Mouse (Mus musculus): ENCODE measurements around the gene Dok7. TPM values are rescaled to one million over a fixed set of nuclear protein-coding genes. Genes with fewer than 3 reads are reported as not detected.
A peak's percentile ranks its signal among the peaks of the same experiment; 100 is the strongest.

The Dok7 gene
- 10 to 100 TPM; 30.0 to 33.3 TPM for total RNA-seq (2021)
- long read RNA-seq, experiment 1, transcript Dok7-203 (7 exons, 2,779 nt): major isoform, 22 of 38 reads
- long read RNA-seq, experiment 1, partial matches to known transcripts: 6 of 38 reads
- long read RNA-seq, experiment 1, other reads (novel, unspliced or antisense): 10 of 38 reads
- long read RNA-seq, experiment 2, transcript Dok7-203 (7 exons, 2,779 nt): major isoform, 13 of 24 reads
- long read RNA-seq, experiment 2, partial matches to known transcripts: 4 of 24 reads
- long read RNA-seq, experiment 2, other reads (novel, unspliced or antisense): 6 of 24 reads

DNA sequence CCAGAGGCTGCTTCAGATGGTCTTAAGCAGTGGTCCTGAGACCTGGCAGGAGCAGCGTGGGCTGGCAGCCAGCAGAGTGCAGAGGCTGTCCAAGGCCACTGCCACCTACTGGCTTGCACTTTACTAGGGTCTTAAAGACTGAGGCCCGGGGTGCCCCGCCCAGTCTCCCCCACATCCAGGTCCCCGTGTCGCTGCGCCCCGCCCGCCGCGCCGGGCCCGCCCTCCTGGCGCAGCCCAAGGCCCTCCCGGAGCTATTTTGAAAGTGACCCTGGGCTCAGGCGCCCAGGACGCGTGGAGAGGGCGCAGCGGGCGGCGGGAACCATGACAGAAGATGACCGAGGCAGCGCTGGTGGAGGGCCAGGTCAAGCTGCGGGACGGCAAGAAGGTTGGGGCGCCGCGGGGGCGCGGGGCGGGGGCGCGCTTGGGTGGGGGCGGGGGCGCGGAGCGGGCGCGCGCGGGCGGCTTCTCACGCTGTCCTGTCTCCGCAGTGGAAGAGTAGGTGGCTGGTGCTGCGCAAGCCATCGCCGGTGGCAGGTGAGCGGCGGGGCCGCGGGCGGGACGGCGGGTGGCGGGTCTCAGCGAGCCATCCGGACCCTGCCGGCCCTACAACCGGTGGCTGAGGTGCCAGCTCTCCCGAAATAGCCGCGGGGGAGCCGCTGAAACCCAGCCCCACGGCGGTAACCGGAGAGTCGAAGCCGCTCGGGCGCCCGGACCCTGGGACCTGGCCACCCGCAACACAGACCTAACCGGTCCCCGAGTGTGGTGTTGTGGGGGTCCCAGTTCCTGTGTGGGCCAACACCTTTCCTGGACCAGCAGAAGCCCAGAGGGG, at the start of gene Dok7:
Gene Dok7, plus strand, starts transcription at position 163 of the 829 bp plus-strand sequence.
- intact Hi-C loops (cut with DNase I; ENCODE audit: low total_unique reads): no loop called here
- peak; percentile 72 for DNase-seq

DNA sequence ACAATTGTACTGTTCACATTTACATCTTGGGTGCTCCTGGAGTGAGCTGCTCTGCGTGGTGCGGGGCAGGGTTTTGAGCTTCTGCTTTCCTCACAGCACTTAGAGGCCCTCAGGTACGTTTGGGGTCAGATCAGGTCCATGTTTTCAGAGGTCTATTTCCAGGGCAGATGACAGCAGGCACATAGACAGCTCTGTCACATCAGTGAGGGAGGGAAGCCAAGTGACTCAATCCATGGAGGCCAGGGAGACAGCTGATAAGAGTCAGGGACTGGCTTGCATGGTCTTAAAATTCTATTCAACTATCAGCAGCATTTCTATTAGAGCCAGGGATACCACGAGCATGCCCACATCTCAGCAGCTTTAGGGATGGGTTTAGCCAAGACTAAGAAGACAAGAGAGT, 47.4 kb upstream of the Dok7 start:
- intact Hi-C loops (cut with DNase I; ENCODE audit: low total_unique reads): no loop called here
- DNase-seq: no peak

DNA sequence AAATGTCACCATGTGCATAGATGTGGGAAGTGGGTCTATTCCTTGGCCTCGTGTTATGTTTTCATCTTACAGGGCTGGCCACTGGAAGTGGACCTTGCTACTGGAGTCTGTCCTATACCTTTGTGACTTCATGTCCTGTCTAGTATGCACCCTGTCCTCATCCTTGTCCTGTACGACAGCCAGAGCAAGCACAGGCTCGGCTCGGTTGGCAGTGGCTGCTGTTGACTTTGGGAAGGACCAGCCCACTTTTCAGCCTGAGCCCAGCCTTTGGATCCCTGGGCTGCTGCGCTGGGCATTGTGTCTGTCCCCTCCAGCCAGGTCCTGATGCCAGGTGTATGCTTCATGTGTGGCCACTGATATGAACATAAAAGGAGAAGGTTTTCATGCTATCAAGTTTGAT, 45.9 kb upstream of the Dok7 start:
- no peak for DNase-seq
- intact Hi-C loops (cut with DNase I; ENCODE audit: low total_unique reads): no loop called here

DNA sequence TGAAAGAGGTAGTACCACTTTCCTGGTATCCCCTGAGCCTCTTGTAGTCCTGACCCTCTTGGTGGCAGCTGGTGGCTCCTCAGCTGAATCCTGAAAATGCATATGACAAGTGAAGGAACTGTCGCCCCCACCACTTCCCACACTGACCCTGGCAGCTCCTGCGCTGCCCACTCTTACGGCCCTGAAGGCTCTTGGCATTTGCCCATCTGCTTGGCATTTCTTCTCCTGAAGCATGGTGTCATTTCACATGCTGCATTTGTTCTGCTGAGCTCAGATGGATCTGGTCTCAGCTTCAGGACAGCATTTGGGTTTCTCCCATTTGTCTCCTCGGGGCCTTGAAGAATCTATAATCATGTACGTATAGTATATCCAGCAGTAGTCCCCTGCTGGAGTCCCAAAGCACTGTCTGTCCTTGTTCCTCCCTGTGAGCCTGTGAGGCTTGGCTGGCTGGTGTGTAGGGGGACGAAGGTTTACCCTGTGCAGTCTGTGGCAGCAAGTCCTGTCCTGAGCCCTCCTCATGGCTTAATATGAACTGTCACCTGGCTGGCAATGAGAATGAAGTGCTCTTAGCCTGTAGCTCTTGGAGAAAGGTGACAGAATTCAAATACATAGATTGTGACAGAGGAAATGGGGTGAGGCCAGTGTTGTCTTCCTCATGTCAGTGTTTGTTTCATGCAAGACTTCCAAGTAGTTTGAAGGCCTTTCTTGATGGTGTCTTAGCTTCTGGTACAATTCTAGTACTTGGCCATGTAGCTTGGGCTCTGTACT, 45.2 kb upstream of the Dok7 start:
- DNase-seq: no peak
- intact Hi-C loops (cut with DNase I; ENCODE audit: low total_unique reads): no loop called here

DNA sequence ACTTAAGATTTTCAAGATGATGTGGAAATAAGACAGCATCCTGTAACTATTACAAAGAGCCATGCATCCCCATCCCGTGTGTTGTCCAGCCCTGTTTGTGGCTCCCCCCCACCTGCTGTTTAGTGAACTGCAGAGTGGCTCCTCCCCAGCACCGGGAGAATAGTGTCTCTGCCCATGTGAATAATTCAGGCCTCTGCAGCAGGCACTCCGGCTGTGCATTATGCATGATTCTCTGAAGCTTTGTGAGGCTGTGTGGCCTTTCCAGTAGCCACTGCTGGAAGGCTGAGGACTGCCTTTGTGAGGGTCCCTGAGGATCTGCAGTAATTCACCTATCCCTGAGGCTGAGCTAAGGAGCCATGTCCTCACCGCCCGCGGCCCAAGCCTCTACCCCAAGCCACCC, 42.5 kb upstream of the Dok7 start:
- intact Hi-C loops (cut with DNase I; ENCODE audit: low total_unique reads): no loop called here
- no peak for DNase-seq

DNA sequence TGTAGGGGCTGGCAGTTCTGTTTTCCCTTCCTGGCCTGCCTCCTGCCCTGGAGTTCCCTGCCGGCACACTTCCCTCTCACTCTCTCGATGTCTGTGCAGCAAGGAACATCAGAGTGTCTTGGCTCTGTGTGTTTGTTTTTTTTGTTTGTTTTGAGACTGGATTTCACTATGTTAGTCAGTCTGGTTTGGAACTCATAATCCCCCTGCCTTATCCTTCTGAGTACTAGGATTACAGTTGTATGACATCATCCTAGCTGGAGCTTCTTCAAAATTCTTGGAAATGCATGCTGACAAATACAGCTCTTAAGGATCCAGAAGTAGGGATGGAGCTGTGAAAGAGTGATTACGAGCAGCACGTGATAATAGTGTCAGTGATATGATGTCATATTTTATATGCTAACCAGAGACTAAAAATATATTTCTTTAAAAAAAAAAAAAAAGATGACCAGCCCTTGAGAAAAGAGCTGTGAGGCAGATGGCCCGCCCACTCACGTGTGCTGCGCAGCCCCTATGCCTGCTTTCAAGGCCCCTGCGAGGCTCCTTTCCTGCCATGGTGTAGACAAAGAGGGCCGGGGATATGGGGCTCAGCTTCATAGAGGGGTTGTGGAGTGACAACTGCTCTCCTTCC, 36.8 kb upstream of the Dok7 start:
- no peak for DNase-seq
- intact Hi-C loops (cut with DNase I; ENCODE audit: low total_unique reads): no loop called here

DNA sequence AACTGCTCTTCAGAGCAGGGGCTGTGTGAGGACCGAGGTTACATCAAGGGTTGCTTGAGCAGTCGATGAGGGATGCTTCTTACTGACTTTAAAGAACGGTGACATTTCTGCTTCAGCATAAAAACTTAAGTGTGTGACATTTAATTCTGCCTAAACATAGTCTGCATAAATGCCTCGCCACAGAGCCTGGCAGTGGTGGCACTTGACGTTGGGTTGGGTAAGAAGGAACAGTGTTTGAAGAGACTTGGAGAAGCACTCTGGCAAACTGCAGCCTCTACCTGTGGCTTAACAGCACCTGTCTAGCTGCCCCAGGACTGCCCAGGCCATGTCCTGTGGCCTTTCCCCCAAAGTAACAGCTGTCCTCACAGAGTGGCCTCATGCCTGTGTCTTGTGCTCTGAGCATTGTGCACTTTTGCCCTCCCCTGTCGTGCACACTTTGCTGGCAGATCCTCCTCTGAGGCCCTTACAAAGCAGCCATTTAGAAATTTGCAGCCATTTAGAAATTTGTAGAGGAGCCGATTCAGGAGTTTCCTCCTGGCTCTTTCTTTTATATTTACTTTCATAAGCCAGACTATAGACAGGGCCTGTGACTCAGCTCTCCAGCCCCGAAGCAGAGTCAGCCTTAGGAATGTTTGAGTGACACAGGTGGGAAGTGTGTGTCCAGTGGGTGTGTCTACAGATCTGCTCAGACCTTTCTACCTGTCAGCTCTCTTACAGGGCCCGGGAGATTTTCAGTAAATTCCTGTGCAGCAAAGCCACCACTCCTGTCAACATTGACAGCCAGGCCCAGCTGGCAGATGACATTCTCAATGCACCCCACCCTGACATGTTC, 35.9 kb upstream of the Dok7 start:
- intact Hi-C loops (cut with DNase I; ENCODE audit: low total_unique reads): no loop called here
- DNase-seq: no peak

DNA sequence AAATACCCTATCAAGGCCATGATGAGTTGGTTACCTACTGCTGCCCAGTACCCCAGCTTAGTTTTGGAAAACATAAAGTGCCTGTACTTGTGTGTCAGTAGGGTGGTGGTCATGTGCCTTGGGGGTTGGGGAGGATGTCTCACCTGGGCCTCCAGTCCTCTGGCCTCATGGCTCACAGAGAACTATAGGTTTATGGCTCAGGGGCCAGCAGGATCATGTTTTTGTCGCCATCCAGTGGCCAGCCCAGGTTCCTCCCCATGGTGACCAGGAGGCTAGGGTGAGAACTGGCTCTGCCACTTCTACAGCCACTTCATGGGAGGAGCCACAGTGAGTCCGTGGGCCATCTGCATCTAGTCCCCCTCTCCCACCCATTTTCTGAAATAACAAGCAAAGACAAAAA, 31.6 kb upstream of the Dok7 start:
- intact Hi-C loops (cut with DNase I; ENCODE audit: low total_unique reads): loop anchor here (2.0 to 5.0 kb wide), 2 partner anchors 38 to 108 kb away; no protein-coding TSS in a partner anchor
- peak; percentile 53 for DNase-seq

DNA sequence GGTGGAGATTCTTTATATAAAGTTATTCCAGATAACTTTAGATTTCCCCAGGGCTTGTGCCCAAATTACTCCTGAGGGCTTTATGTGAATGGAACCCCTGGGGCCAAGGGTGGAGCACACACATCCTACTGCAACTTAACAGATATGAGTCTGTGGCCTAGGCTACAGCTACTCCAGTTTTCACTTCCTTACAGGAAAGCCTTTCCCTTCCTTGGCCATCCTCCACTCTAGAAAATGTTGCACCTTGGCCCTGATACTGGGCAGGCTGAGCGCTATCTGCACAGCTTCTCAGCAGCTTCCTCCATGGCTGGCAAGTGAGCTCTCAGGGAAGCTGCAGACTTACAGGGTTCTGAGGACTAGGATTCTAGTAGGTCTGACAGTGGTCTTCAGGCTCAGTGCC, 27.3 kb upstream of the Dok7 start:
- intact Hi-C loops (cut with DNase I; ENCODE audit: low total_unique reads): loop anchor here (5.0 kb wide), 1 partner anchor 112 kb away; no protein-coding TSS in a partner anchor
- no peak for DNase-seq

DNA sequence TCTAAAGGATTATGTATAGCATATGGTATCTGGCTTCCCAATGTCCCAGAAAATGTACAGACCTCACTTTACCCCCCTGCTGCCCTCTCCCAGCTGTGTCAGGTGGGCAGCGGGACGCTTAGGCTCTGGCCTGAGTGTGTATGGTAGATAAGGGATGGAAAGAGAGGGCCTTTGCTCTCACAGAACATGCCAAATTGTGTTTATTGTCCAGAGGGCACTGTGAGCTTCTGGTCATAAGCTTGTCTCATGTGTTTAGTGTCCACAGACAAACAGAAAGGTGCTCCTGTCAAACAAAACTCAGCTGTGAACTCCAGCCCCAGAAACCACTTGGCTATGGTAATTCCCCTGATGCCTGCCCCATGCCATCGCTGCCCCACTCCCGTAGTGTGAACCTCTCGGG, 26.8 kb upstream of the Dok7 start:
- intact Hi-C loops (cut with DNase I; ENCODE audit: low total_unique reads): loop anchor here (5.0 kb wide), 1 partner anchor 112 kb away; no protein-coding TSS in a partner anchor
- DNase-seq: no peak

DNA sequence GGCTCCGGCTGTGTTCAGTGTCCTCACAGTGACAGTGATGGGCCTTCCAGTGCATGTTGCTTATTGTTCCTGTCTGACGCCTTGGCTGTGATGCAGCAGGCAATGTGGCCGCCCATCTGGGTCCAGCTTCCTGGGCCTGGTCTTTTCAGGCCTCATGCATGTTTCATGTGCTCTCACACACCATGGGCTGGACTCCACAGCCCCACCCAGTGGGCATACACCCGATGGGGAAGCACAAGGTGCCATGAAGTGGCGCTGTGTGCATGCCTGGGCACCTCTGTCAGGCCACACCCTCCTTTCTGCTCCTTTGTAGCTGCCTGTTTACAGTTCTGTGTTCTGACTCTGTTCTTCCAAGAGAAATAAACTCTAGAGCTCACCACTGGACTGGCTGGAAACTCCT, 23.5 kb upstream of the Dok7 start:
- no peak for DNase-seq
- intact Hi-C loops (cut with DNase I; ENCODE audit: low total_unique reads): no loop called here

DNA sequence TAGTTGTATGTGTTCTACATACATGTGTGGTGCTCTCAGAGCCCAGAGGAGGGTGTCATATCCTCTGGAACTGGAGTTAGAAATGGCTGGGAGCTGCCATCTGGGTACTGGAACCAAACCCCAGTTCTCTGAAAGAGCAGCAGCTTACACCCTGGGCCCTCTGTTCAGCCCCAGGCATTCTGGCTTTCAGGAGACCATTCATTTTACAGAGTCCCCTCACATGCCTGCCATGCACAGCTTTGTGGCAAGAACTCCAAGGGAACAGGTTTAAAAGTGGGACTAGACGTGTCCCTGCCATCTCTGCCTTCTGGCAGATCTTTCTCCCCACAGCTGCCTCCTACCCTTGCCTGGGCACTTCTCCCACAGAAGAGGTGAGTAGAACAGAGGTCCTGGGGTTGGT, 22.9 kb upstream of the Dok7 start:
- intact Hi-C loops (cut with DNase I; ENCODE audit: low total_unique reads): no loop called here
- no peak for DNase-seq

DNA sequence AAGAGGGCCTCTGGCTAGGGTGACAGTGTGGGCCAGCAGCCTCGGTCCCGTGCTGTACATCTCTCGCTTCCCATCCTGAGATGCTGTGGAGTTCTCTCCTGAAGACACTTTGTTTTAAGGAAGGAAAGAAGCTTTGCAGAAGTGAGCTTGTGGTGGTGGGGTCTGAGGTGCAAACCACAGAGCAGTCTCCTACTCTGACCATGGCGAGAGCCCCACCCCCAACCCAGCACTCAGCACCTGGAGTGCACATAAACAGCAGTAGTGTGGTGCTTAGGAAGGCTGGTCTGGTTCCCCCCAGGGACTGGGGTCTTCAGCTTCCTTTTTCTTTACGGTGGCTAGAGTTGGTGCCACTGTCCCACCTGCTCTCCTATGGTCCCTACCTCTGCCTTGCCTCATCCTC, 21.4 kb upstream of the Dok7 start:
- no peak for DNase-seq
- intact Hi-C loops (cut with DNase I; ENCODE audit: low total_unique reads): no loop called here

DNA sequence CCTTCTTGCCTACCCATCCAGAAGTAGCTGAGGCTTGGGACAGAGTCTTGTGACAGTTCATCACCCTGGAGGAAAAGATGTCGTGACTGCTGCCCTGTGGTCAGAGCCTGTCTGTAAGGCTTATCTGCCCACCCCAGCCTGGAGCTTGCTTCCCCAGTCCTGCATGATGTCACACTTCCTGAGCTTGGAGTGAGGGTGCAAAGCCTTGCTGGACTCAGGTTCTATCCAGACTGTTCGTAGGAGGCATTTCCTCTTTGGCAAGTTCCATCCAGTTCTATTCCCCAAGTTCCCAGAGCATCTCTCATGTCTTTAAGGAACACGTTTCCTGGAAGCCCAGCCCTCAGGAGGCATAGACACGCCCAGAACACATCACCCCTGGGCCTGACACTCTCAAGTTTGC, 20.8 kb upstream of the Dok7 start:
- DNase-seq: no peak
- intact Hi-C loops (cut with DNase I; ENCODE audit: low total_unique reads): no loop called here

DNA sequence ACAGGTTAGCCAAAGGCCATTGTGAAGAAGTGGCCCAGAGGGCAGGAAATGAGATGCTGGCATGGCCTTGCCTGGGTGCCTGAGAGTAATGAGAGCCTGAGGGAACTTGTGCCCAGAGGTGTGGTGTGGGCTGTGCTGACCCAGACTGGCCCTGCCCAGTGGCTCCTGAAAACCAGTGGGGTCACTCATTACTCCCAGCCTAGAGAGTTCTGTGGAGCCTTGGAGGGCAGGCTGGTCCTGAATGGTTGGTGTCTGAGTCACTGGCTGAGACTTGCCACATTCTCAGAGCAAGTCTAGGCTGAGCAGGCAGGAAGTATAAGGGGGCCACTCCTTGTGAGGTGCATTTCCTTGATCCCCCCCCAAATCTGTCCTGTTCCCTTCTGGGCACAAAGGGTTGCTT, 19.1 kb upstream of the Dok7 start:
- DNase-seq: no peak
- intact Hi-C loops (cut with DNase I; ENCODE audit: low total_unique reads): no loop called here

DNA sequence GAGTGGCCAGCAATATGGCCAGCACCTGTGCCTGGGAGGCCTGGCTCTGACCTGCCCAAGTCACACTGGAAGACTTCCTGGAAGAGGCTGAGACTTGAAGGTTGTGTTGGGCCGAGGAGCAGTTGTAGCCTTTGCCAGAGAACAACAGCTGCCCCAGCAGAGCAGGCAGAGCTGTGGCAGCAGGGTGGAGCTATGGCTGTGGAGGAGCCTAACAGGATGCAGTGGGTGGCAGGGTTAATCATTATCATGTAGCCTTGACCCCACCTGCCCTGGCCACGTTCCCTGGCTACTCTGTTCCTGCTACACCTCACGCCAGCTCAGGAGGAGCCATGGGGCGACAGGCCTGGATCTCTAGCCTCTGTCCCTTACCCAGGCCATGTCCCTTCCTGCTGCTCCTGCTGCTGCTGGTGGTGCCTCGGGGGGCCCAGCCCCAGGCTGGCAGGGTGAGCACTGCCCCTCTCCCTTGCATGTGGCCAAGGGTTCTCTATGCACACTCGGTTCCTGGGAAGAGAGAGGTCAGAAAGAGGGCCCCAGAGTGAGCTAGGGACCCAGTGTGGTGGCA, 15.2 kb upstream of the Dok7 start, which contains the start of gene Hgfac:
Gene Hgfac, plus strand, starts transcription at position 242 of the 562 bp plus-strand sequence.
- intact Hi-C loops (cut with DNase I; ENCODE audit: low total_unique reads): loop anchor here (5.0 kb wide), 2 partner anchors 54 to 124 kb away; no protein-coding TSS in a partner anchor
- no peak for DNase-seq

DNA sequence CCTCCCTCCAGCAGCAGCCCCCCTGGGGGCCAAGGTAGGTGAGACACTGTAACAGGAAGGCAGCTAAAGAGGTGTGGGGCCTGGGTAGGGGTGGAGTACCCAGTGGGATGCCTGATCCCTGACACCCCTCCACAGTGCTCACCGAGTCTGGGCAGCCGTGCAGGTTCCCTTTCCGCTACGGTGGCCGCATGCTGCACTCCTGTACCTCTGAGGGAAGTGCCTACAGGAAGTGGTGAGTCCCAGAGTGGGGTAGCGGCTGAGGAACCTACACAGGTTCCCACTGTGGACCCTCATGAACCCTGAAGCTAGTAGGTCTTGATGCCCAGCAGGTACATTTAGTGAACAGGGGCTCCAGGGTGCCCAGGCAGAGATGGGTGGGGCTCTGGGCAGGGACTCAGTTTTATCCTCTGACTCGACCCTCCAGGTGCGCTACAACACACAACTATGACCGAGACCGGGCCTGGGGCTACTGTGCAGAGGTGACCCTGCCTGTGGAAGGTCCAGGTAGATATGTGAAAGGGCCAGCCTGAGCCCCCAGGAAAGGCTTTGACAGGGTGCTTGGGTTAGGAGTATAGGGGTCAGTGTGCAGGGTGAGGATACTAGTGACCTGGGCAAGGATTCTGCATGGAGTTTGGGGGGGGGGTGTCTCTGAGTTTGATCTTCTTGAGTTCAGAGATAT, 14.0 kb upstream of the Dok7 start:
- DNase-seq: no peak
- intact Hi-C loops (cut with DNase I; ENCODE audit: low total_unique reads): loop anchor here (5.0 kb wide), 2 partner anchors 55 to 125 kb away; no protein-coding TSS in a partner anchor

DNA sequence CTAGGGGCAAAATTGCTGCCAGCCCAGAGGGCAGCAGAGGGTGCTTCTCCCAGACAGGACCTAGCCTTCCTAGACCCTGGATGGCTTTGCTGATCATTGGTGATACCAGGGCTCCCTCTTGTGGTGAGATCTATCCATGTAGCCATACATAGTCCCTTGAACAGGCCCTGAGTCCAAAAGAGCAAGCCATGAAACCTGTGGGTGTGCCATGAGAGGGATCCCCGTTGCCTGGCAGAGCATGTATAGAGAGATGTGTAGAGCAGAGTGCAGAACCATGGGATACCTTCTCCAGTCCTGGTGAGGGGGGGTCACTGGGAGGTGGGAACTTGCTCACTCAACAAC, 13.5 kb upstream of the Dok7 start:
- peak; percentile 67 for DNase-seq
- intact Hi-C loops (cut with DNase I; ENCODE audit: low total_unique reads): loop anchor here (5.0 kb wide), 2 partner anchors 56 to 126 kb away; no protein-coding TSS in a partner anchor

Data from gastrocnemius, postnatal 14 days (tissue).